Comparison of ENCODE assay signal across 9 mouse cellular contexts in the genomic region with DNA sequence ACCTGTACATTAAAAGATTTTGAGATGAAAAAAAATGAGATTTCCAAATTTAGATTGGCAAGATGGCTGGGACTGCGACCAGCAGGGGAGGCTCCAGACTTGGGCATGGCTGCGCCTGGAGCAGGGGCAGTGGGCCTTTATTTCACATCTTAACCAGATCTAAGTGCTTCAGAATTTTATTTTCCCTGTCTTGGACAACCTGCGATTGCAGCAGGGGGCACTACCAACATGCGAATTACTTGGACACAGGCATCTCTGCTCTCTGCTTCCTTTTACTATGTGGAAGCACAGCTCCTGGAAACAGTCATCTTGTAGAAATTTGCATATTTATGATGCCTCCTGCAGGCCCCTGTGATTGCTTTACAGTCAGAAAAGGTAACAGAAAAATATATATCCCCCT. TPM values are rescaled to one million over a fixed set of nuclear protein-coding genes. Genes with fewer than 3 reads are reported as not detected.
DNase-seq lines count a peak whose midpoint lies in the region; ATAC-seq and TF ChIP-seq lines count a peak whose summit lies in the region.
"Had no signal": no experiment of that assay in that cellular context is flagged by ENCODE, and none has a peak within 500 bp of the region (broad histone marks: within the 10 kb centered on the region; RNA-seq: fewer than 3 reads in every experiment).

No protein-coding gene starts in this region.

- no peak for ATAC-seq in heart, postnatal 0 days (ENCODE audit: insufficient read depth, low read depth)
- ATAC-seq in embryonic facial prominence, embryonic 14.5 days (ENCODE audit: low read depth) = no peak
- peak; percentile 67 for ATAC-seq in megakaryocyte progenitor cell, adult 5-6 weeks (replicated peaks; ENCODE audit: poor library complexity)

- TF ChIP-seq CTCF in heart, postnatal 0 days (IDR thresholded peaks at IDR 0.05; ENCODE audit: low read depth) = peak; percentile 45

- DNase-seq in heart, postnatal 0 days (ENCODE audit: low spot score) = no peak
- DNase-seq in heart, adult 18-20 months = no peak
- DNase-seq in A20 (ENCODE audit: low read depth, low spot score) (peak; percentile 52), MN1 (ENCODE audit: low spot score) (no peak)
- DNase-seq in embryonic facial prominence, embryonic 14.5 days (ENCODE audit: low spot score) = peak; percentile 64
- no peak for DNase-seq in cerebellum, adult 8-10 months
- no peak for DNase-seq in cerebellum, adult 18-20 months

- H3K9ac ChIP-seq in heart, postnatal 0 days (replicated peaks; ENCODE audit: low read depth, low read length) = no peak overlapping the region
- no peak overlapping the region for H3K9ac ChIP-seq in embryonic facial prominence, embryonic 14.5 days (ENCODE audit: low read depth, low read length)

- TF ChIP-seq EP300 in heart, postnatal 0 days (IDR thresholded peaks at IDR 0.05; ENCODE audit: low read depth) = no peak

- no peak overlapping the region for H3K27ac ChIP-seq in heart, postnatal 0 days (ENCODE audit: low read depth)
- H3K27ac ChIP-seq in embryonic facial prominence, embryonic 14.5 days (replicated peaks; ENCODE audit: low read depth, low read length) = no peak overlapping the region

- H3K36me3 ChIP-seq in heart, postnatal 0 days (replicated peaks; ENCODE audit: control insufficient read depth, insufficient read depth, low read length) = no peaks in the 10 kb centered on the region
- no peaks in the 10 kb centered on the region for H3K36me3 ChIP-seq in embryonic facial prominence, embryonic 14.5 days (ENCODE audit: control insufficient read depth, insufficient read depth, low read length)

- WGBS in heart, postnatal 0 days = 50% methylated on average over 4 of the region's 4 CpGs
- WGBS in embryonic facial prominence, embryonic 14.5 days = 40% methylated on average over 4 of the region's 4 CpGs

- no peaks in the 10 kb centered on the region for H3K9me3 ChIP-seq in heart, postnatal 0 days (replicated peaks; ENCODE audit: control insufficient read depth, low read length)
- no peaks in the 10 kb centered on the region for H3K9me3 ChIP-seq in embryonic facial prominence, embryonic 14.5 days (ENCODE audit: control insufficient read depth, low read length)

- peaks cover 4% of the 10 kb centered on the region; the same call in 1 of the 2 replicates for H3K4me1 ChIP-seq in heart, postnatal 0 days (ENCODE audit: control insufficient read depth, insufficient read depth)
- H3K4me1 ChIP-seq in embryonic facial prominence, embryonic 14.5 days (ENCODE audit: control insufficient read depth, insufficient read depth, low read length) = peaks cover 8% of the 10 kb centered on the region

- no peak overlapping the region for H3K4me2 ChIP-seq in heart, postnatal 0 days (ENCODE audit: low read depth, low read length)
- H3K4me2 ChIP-seq in embryonic facial prominence, embryonic 14.5 days (ENCODE audit: low read depth, low read length) = no peak overlapping the region

- H3K4me3 ChIP-seq in heart, postnatal 0 days (ENCODE audit: low read depth, low read length) = no peak overlapping the region
- no peak overlapping the region for H3K4me3 ChIP-seq in embryonic facial prominence, embryonic 14.5 days (ENCODE audit: low read depth, low read length)

- H3K27me3 ChIP-seq in heart, postnatal 0 days (ENCODE audit: control insufficient read depth, insufficient read depth, low read length) = peaks cover 27% of the 10 kb centered on the region
- H3K27me3 ChIP-seq in embryonic facial prominence, embryonic 14.5 days (replicated peaks; ENCODE audit: control insufficient read depth, insufficient read depth, low read length) = no peaks in the 10 kb centered on the region; the same call in 1 of the 2 replicates

RNA-seq across cellular contexts. Expression of a gene that starts 9.5 kb away (rescaled TPM):
- not detected in 2 replicates for total RNA-seq in heart, postnatal 0 days (2014; rRNA removed; ENCODE audit: low replicate concordance)
- polyA plus RNA-seq in heart, postnatal 0 days (2015; fragmentation: Nextera tagmentation; extraction: Ambion mirVana) = not detected in 2 replicates
- total RNA-seq in heart, adult 18-20 months (2021) = not detected
- polyA plus RNA-seq in embryonic facial prominence, embryonic 14.5 days (2014; fragmentation: Nextera tagmentation; extraction: Ambion mirVana) = not detected in 2 replicates
- not detected in 2 replicates for total RNA-seq in megakaryocyte progenitor cell, adult 5-6 weeks (2015)
- not detected in 2 replicates for total RNA-seq in megakaryocyte progenitor cell, adult 5-6 weeks (2017)
- polyA plus RNA-seq: stomach, embryonic 14.5 days had no signal

RNA-seq across cellular contexts. Expression of a gene that starts 12.5 kb away (rescaled TPM):
- 4.1 and 7.1 TPM in 2 replicates for total RNA-seq in heart, postnatal 0 days (2014; rRNA removed; ENCODE audit: low replicate concordance)
- polyA plus RNA-seq in heart, postnatal 0 days (2015; fragmentation: Nextera tagmentation; extraction: Ambion mirVana) = 7.4 and 8.2 TPM in 2 replicates
- total RNA-seq in heart, adult 18-20 months (2021) = 1 to 10 TPM; 2.1 to 2.6 TPM
- 26.4 and 30.1 TPM in 2 replicates for polyA plus RNA-seq in embryonic facial prominence, embryonic 14.5 days (2014; fragmentation: Nextera tagmentation; extraction: Ambion mirVana)
- 42.8 and 70.9 TPM in 2 replicates for total RNA-seq in megakaryocyte progenitor cell, adult 5-6 weeks (2015)
- 24.3 and 29.1 TPM in 2 replicates for total RNA-seq in megakaryocyte progenitor cell, adult 5-6 weeks (2017)

Comparison
In these comparisons a context has a peak if more than half of its experiments do, and no peak if none do; other contexts are left out.
1. DNase-seq: peak in A20 (single experiment) and embryonic facial prominence, embryonic 14.5 days (single experiment); none in heart, postnatal 0 days (single experiment), heart, adult 18-20 months (0 of 2), MN1 (single experiment), cerebellum, adult 8-10 months (single experiment) and cerebellum, adult 18-20 months (0 of 2).